Mouse (Mus musculus): ENCODE data around the gene Pus7l. TPM values are rescaled to one million over a fixed set of nuclear protein-coding genes. Genes with fewer than 3 reads are reported as not detected.
A peak's percentile ranks its signal among the peaks of the same experiment; 100 is the strongest.

Pus7l gene
- 9.0 and 9.5 TPM in 2 replicates for polyA plus RNA-seq (2015; fragmentation: Nextera tagmentation; extraction: Ambion mirVana)

- peak within 1 kb of the TSS; percentile 89 for H3K4me3 ChIP-seq (ENCODE audit: low read length)
- under 1% methylated on average over 45 of the region's 45 CpGs for WGBS
- H3K9me3 ChIP-seq (ENCODE audit: low read length) = no peaks in the 10 kb centered on the region
- H3K27ac ChIP-seq (ENCODE audit: low read length) = peak within 1 kb of the TSS; percentile 90
- ATAC-seq (ENCODE audit: low FRiP score, low TSS enrichment) = peak; percentile 99
- H3K4me2 ChIP-seq (replicated peaks; ENCODE audit: low read depth, low read length) = peak within 1 kb of the TSS; percentile 62
- peak within 1 kb of the TSS; percentile 84 for H3K9ac ChIP-seq (replicated peaks; ENCODE audit: low read length)
- H3K4me1 ChIP-seq (ENCODE audit: insufficient read depth, low read length) = peaks cover 8% of the 10 kb centered on the region; the same call in 1 of the 2 replicates
- H3K27me3 ChIP-seq (ENCODE audit: insufficient read depth, low read length) = no peaks in the 10 kb centered on the region
- H3K36me3 ChIP-seq (ENCODE audit: insufficient read depth, low read length) = no peaks in the 10 kb centered on the region
These were observed at the start of gene Pus7l, which contains the start of gene Irak4 for GRCm38 (mm10) chr15:94543409-94544051. TSS of gene Pus7l (minus strand) at chr15:94543547. TSS of gene Irak4 (plus strand) at chr15:94543643.

GRCm38 (mm10) chr15:94591356-94591755 lies 48.0 kb upstream of the Pus7l start:
- H3K36me3 ChIP-seq (ENCODE audit: insufficient read depth, low read length) = no peaks in the 10 kb centered on the region
- no peak overlapping the region for H3K27ac ChIP-seq (ENCODE audit: low read length)
- ATAC-seq (ENCODE audit: low FRiP score, low TSS enrichment) = no peak
- H3K9ac ChIP-seq (replicated peaks; ENCODE audit: low read length) = peak overlapping the region; percentile 22; the same call in 1 of the 2 replicates
- no peaks in the 10 kb centered on the region for H3K27me3 ChIP-seq (ENCODE audit: insufficient read depth, low read length)
- no peaks in the 10 kb centered on the region for H3K9me3 ChIP-seq (ENCODE audit: low read length)
- WGBS = 47% methylated on average over 4 of the region's 4 CpGs
- no peak overlapping the region for H3K4me3 ChIP-seq (ENCODE audit: low read length)
- H3K4me2 ChIP-seq (replicated peaks; ENCODE audit: low read depth, low read length) = no peak overlapping the region
- peaks cover 8% of the 10 kb centered on the region for H3K4me1 ChIP-seq (ENCODE audit: insufficient read depth, low read length)

DNA sequence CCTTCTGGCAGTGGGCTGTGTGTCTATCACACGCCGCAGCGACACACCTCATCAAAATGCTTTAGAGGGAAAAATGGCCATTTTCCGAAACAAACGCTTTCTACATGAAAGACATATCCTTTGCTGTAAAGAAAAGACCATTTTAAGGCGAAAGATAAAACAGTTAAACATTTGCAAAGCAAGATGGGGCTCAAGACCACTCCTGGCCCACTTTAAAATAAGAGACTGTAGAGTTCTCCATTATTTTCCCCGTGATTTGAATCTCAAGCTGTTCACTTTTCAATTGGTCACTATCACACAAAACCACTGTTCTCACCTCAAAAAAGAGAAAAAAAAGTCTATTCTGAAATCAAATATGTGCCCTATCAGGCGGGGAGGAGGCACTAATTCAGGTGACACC lies 46.7 kb upstream of the Pus7l start:
- H3K36me3 ChIP-seq (ENCODE audit: insufficient read depth, low read length) = no peaks in the 10 kb centered on the region
- H3K27me3 ChIP-seq (ENCODE audit: insufficient read depth, low read length) = no peaks in the 10 kb centered on the region
- H3K9ac ChIP-seq (replicated peaks; ENCODE audit: low read length) = peak overlapping the region; percentile 33; the same call in 1 of the 2 replicates
- H3K4me1 ChIP-seq (ENCODE audit: insufficient read depth, low read length) = peaks cover 8% of the 10 kb centered on the region
- H3K4me2 ChIP-seq (replicated peaks; ENCODE audit: low read depth, low read length) = peak overlapping the region; percentile 55
- ATAC-seq (ENCODE audit: low FRiP score, low TSS enrichment) = peak; percentile 13; the same call in 1 of the 2 replicates
- WGBS = 12% methylated on average over 8 of the region's 8 CpGs
- no peaks in the 10 kb centered on the region for H3K9me3 ChIP-seq (ENCODE audit: low read length)
- no peak overlapping the region for H3K27ac ChIP-seq (ENCODE audit: low read length)
- peak overlapping the region; percentile 85 for H3K4me3 ChIP-seq (ENCODE audit: low read length)

- Histone ChIP-seq H3K27me3 (ENCODE audit: insufficient read depth, low read length) (no peaks in the 10 kb centered on the region), H3K9me3 (ENCODE audit: low read length) (no peaks in the 10 kb centered on the region), H3K9ac (replicated peaks; ENCODE audit: low read length) (peak within 1 kb of the TSS; percentile 90), H3K27ac (ENCODE audit: low read length) (peak within 1 kb of the TSS; percentile 61), H3K36me3 (ENCODE audit: insufficient read depth, low read length) (peaks cover 6% of the 10 kb centered on the region; the same call in 1 of the 2 replicates), H3K4me3 (ENCODE audit: low read length) (peak within 1 kb of the TSS; percentile 85), H3K4me1 (ENCODE audit: insufficient read depth, low read length) (peaks cover 8% of the 10 kb centered on the region), H3K4me2 (replicated peaks; ENCODE audit: low read depth, low read length) (peak within 1 kb of the TSS; percentile 77)
- ATAC-seq (ENCODE audit: low FRiP score, low TSS enrichment) = peak; percentile 99
- under 1% methylated on average over 56 of the region's 70 CpGs for WGBS
These were observed 46.1 kb upstream of the Pus7l start, which contains the start of gene Twf1 for GRCm38 (mm10) chr15:94589219-94590075. TSS of gene Twf1 (minus strand) at chr15:94589889.

DNA sequence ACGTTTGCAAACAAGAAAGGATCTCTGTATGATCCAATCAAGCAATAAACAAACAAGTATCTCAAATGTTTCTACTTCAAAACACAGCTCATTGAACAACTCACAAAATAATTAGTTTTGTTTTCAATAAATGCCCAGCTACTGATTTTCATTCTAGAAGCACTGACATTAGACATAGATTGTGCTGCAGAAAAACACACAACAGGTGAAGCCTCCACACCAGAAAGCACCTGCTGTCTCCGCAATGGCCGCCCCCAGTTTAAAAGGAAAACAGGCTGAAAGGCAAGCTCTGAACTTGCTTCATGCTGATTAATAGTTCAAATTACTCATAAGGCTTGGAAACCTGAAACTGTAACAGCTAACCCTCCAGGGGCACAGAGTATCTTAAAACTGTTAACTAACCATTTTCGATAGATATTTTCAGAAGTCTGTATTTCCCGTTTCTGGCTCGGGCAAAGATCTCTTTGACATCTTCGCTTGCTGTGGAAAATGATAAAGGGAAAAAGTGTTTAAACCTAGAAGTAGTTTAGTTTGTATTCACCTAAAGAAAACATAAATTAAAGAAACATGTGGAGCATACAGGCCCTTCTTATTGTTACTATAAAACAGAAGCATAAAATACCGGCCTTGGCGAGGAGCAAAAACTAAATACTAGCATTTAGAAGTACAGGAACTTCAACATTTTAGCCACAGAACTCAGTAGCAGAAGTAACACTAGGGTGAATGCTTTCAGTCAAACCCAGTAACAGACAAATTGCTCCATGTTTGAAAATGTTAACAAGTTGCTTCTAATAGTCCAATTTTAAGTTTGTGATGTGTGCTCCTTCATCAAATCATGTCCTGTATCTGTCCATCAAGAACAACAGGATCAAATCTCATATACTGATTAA lies 44.7 kb upstream of the Pus7l start:
- Histone ChIP-seq H3K9ac (replicated peaks; ENCODE audit: low read length) (0 out of 2 replicates have a peak overlapping the region, but pooled peaks have one; percentile 35), H3K9me3 (ENCODE audit: low read length) (no peaks in the 10 kb centered on the region), H3K4me1 (ENCODE audit: insufficient read depth, low read length) (peaks cover 8% of the 10 kb centered on the region), H3K4me3 (ENCODE audit: low read length) (no peak overlapping the region), H3K27ac (ENCODE audit: low read length) (no peak overlapping the region), H3K4me2 (replicated peaks; ENCODE audit: low read depth, low read length) (peak overlapping the region; percentile 36), H3K27me3 (ENCODE audit: insufficient read depth, low read length) (no peaks in the 10 kb centered on the region), H3K36me3 (ENCODE audit: insufficient read depth, low read length) (peaks cover 19% of the 10 kb centered on the region)
- WGBS = 74% methylated on average over 9 of the region's 9 CpGs
- no peak for ATAC-seq (ENCODE audit: low FRiP score, low TSS enrichment)

DNA sequence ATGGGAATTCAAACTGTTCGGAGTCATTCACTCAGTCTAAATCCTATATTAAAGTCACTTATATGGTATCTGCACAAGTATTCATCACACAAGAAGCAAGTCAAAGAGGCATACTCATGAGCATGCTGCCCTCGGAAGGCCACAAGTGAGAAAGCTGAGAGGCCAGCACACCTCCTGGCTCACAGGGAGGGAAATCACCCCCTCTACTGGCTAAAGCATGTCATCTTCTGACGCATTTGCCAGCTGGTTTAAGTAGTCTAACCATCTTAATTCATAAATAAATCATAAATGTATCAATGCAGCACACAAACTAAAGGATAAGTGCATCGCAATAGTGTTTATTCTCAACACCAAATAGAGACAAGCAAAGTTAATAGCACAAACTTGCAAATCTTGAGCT lies 41.4 kb upstream of the Pus7l start:
- H3K27ac ChIP-seq (ENCODE audit: low read length) = no peak overlapping the region
- no peak overlapping the region for H3K9ac ChIP-seq (replicated peaks; ENCODE audit: low read length)
- ATAC-seq (ENCODE audit: low FRiP score, low TSS enrichment) = no peak
- H3K4me2 ChIP-seq (replicated peaks; ENCODE audit: low read depth, low read length) = no peak overlapping the region
- H3K4me1 ChIP-seq (ENCODE audit: insufficient read depth, low read length) = peaks cover 11% of the 10 kb centered on the region
- WGBS = 90% methylated on average over 4 of the region's 4 CpGs
- peaks cover 48% of the 10 kb centered on the region for H3K36me3 ChIP-seq (ENCODE audit: insufficient read depth, low read length)
- H3K9me3 ChIP-seq (ENCODE audit: low read length) = no peaks in the 10 kb centered on the region
- no peak overlapping the region for H3K4me3 ChIP-seq (ENCODE audit: low read length)
- H3K27me3 ChIP-seq (ENCODE audit: insufficient read depth, low read length) = no peaks in the 10 kb centered on the region

DNA sequence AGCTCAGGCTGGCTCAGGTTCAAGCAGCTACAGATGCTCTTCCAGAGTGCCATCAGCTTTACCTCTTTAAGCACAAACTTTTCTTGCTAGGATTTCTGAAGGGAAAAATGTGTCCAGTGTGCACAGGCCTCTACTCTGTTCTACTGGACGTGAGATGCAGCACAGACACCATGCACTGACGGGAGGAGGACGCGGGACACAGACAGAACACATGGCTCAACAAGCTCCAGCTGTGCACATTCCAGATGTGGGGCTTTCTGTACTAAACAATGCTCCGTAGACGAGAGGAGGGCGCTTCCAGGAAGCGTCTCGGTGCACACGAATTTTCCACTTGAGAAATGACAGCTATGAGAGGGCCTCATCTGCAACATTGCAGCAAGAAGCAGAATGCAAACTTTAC lies 39.8 kb upstream of the Pus7l start:
- no peak overlapping the region for H3K9ac ChIP-seq (replicated peaks; ENCODE audit: low read length)
- no peak overlapping the region for H3K4me3 ChIP-seq (ENCODE audit: low read length)
- no peaks in the 10 kb centered on the region for H3K27me3 ChIP-seq (ENCODE audit: insufficient read depth, low read length)
- peaks cover 7% of the 10 kb centered on the region for H3K4me1 ChIP-seq (ENCODE audit: insufficient read depth, low read length)
- H3K27ac ChIP-seq (ENCODE audit: low read length) = peak overlapping the region; percentile 27; the same call in 1 of the 2 replicates
- no peaks in the 10 kb centered on the region for H3K9me3 ChIP-seq (ENCODE audit: low read length)
- no peak overlapping the region for H3K4me2 ChIP-seq (replicated peaks; ENCODE audit: low read depth, low read length)
- 75% methylated on average over 10 of the region's 10 CpGs for WGBS
- H3K36me3 ChIP-seq (ENCODE audit: insufficient read depth, low read length) = peaks cover 55% of the 10 kb centered on the region
- ATAC-seq (ENCODE audit: low FRiP score, low TSS enrichment) = no peak

DNA sequence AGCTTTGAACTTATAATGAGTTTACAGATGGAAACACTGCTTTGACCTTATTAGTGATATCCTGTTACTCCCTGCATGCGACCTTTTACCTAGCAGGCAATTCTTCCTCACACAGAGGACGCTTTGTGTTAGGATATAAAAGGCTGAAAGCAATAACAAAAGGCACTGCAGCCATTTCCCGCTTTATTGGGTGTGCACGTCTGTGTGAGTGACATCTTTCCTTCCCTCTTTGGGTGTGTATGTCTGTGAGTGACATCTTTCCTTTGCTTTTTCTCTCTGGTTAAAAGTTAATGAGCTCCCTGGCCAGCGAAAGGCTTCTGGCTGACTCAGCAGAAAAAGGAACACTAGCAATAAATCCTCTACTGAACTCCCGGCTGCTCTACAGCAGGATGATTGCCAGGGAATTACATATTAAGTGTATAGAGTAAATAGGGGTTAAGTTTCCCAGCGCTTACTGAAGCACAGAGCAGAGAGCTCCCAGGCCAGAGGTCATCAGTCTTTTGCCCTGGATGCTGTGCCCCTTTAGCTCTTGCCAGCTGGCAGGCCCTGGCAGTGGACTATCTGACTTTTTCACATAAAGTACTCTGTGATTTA lies 38.8 kb upstream of the Pus7l start:
- H3K27me3 ChIP-seq (ENCODE audit: insufficient read depth, low read length) = no peaks in the 10 kb centered on the region
- H3K36me3 ChIP-seq (ENCODE audit: insufficient read depth, low read length) = peaks cover 55% of the 10 kb centered on the region
- no peak overlapping the region for H3K4me2 ChIP-seq (replicated peaks; ENCODE audit: low read depth, low read length)
- peak; percentile 71; the same call in 1 of the 2 replicates for ATAC-seq (ENCODE audit: low FRiP score, low TSS enrichment)
- H3K9me3 ChIP-seq (ENCODE audit: low read length) = no peaks in the 10 kb centered on the region
- 0 out of 2 replicates have a peak, but pooled peaks cover 3% of the 10 kb centered on the region for H3K4me1 ChIP-seq (ENCODE audit: insufficient read depth, low read length)
- H3K9ac ChIP-seq (replicated peaks; ENCODE audit: low read length) = no peak overlapping the region
- no peak overlapping the region for H3K4me3 ChIP-seq (ENCODE audit: low read length)
- 30% methylated on average over 7 of the region's 7 CpGs for WGBS
- peak overlapping the region; percentile 27; the same call in 1 of the 2 replicates for H3K27ac ChIP-seq (ENCODE audit: low read length)
